Mouse (Mus musculus): Measurements from ENCODE around the gene Agpat3. TPM values are rescaled to one million over a fixed set of nuclear protein-coding genes. Genes with fewer than 3 reads are reported as not detected.

Gene Agpat3
- total and polyA plus RNA-seq, 2 experiments = 132 to 351 TPM

DNA sequence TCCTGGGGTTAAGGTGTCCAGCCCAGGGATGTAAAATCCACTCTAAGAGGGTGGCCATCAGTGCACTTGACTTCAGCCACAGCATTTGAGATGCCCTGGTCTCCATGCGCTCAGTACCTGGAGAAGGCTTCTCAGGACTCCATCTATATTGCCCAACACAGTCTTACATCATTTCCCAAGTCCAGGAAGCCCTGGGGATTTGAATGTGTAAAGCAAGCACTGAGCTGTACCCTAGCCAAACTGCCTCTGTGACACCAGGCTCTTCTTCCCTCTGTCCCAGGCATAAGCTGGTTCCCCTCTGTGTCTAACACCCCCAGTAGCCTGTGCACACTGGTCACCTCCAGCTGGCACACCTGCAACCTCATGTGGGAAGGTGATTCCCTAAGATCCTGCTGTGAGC is 10.2 kb downstream of the Agpat3 start:
- Histone ChIP-seq H3K27me3 (ENCODE audit: control insufficient read depth, insufficient read depth, low read length) (no peaks in the 10 kb centered on the region), H3K36me3 (ENCODE audit: control insufficient read depth, insufficient read depth, low read length) (no peaks in the 10 kb centered on the region), H3K4me3 (ENCODE audit: insufficient read depth, low read depth, low read length) (no peak overlapping the region), H3K79me2 (ENCODE audit: control insufficient read depth, insufficient read depth, low read length) (peaks cover 73% of the 10 kb centered on the region), H3K27ac (replicated peaks; ENCODE audit: insufficient read depth, low read depth, low read length) (no peak overlapping the region), H3K9ac (ENCODE audit: low read depth, low read length) (no peak overlapping the region), H3K4me1 (ENCODE audit: control insufficient read depth, insufficient read depth, low read length) (peaks cover 23% of the 10 kb centered on the region)
- TF ChIP-seq CTCF (IDR thresholded peaks at IDR 0.05; ENCODE audit: low read depth, low read length) = no peak
- 56% methylated on average over 1 of the region's 1 CpGs for WGBS
- DNase-seq (ENCODE audit: extremely low read depth, low read depth, low spot score) = no peak

DNA sequence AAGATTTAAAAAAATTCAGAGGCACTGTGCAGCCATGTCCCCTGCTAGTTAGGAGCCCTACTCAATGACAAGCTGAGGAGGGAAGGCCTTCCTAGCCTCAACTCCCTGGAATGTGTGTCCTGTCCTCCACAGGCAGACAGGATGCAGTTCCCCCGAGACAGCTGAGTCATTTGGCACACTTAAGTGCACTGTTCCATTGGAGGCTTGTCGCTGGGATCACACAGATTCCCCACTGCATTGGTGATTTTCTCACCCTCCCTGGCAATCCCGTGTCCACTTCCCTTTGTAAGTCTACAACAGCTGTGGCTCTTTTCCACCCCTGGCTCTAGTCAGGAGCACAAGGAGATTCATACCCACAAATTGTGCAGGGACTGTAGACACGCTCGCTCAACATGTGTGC is 14.1 kb downstream of the Agpat3 start:
- 45% methylated on average over 5 of the region's 5 CpGs for WGBS
- H3K4me3 ChIP-seq (ENCODE audit: insufficient read depth, low read depth, low read length) = no peak overlapping the region
- H3K36me3 ChIP-seq (ENCODE audit: control insufficient read depth, insufficient read depth, low read length) = no peaks in the 10 kb centered on the region
- no peak overlapping the region for H3K9ac ChIP-seq (ENCODE audit: low read depth, low read length)
- H3K27ac ChIP-seq (replicated peaks; ENCODE audit: insufficient read depth, low read depth, low read length) = no peak overlapping the region
- TF ChIP-seq CTCF (IDR thresholded peaks at IDR 0.05; ENCODE audit: low read depth, low read length) (no peak), POLR2A (IDR thresholded peaks at IDR 0.05; ENCODE audit: extremely low read depth, insufficient read depth, low read length) (no peak)
- no peaks in the 10 kb centered on the region for H3K27me3 ChIP-seq (ENCODE audit: control insufficient read depth, insufficient read depth, low read length)
- no peak for DNase-seq (ENCODE audit: extremely low read depth, low read depth, low spot score)
- peaks cover 13% of the 10 kb centered on the region for H3K4me1 ChIP-seq (ENCODE audit: control insufficient read depth, insufficient read depth, low read length)
- peaks cover 70% of the 10 kb centered on the region for H3K79me2 ChIP-seq (ENCODE audit: control insufficient read depth, insufficient read depth, low read length)

DNA sequence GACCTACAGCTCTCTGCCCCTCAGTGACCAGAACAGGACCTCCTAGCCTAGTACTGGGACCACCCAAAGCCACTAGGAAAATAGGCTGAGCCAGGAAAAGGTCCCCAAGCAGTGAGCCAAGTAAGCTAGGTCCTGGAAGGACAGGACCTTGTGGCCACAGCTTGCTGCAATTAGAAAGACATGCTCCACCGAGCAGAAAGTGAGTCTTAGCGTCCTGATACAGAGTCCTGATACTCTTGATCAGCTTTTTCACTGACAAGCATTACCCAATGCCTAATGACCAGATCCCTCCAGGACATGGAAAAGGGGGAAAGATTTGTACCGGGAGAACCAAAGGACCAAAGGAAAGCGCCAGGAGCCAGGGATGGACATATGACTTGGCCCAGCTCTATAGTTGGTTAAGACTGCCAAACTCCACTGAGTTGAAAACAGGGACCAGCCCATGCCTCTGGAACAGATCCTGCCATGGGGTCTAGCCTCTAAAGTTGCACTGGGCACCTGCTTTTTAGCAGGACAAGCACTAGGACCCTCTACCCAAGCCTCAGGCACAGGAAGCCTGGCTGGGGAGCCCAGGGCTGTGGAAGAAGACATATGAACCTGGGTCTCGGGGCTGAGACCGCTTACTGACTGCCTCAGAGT is 17.2 kb downstream of the Agpat3 start:
- Histone ChIP-seq H3K9ac (ENCODE audit: low read depth, low read length) (no peak overlapping the region), H3K27ac (replicated peaks; ENCODE audit: insufficient read depth, low read depth, low read length) (no peak overlapping the region), H3K4me3 (ENCODE audit: insufficient read depth, low read depth, low read length) (no peak overlapping the region), H3K27me3 (ENCODE audit: control insufficient read depth, insufficient read depth, low read length) (no peaks in the 10 kb centered on the region), H3K36me3 (ENCODE audit: control insufficient read depth, insufficient read depth, low read length) (peaks cover 1% of the 10 kb centered on the region; the same call in 1 of the 2 replicates), H3K79me2 (ENCODE audit: control insufficient read depth, insufficient read depth, low read length) (peaks cover 49% of the 10 kb centered on the region), H3K4me1 (ENCODE audit: control insufficient read depth, insufficient read depth, low read length) (peaks cover 10% of the 10 kb centered on the region)
- WGBS = 66% methylated on average over 6 of the region's 6 CpGs
- DNase-seq (ENCODE audit: extremely low read depth, low read depth, low spot score) = no peak
- TF ChIP-seq POLR2A (IDR thresholded peaks at IDR 0.05; ENCODE audit: extremely low read depth, insufficient read depth, low read length) (no peak), CTCF (IDR thresholded peaks at IDR 0.05; ENCODE audit: low read depth, low read length) (no peak)

DNA sequence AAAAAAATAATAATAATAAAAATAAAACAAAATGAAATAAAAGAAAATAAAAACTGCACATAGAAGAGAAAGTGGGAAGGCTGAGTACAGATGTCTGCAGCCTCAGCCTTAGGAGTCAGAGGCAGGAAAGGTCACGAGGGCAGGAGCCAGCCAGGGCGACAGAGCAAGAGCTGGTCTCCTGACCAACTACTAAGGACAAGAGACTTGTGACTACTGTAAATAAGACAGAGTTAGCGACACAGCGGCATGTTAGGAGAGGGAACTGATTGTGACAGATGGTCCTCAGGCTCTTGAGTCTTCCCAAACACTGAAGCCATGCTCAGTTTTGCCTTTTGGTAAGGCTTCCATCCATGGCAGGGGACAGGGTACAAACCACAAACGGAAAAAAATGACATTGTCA is 20.7 kb downstream of the Agpat3 start:
- Histone ChIP-seq H3K79me2 (ENCODE audit: control insufficient read depth, insufficient read depth, low read length) (peaks cover 37% of the 10 kb centered on the region; the same call in 1 of the 2 replicates), H3K27ac (replicated peaks; ENCODE audit: insufficient read depth, low read depth, low read length) (no peak overlapping the region), H3K4me1 (ENCODE audit: control insufficient read depth, insufficient read depth, low read length) (peaks cover 28% of the 10 kb centered on the region), H3K4me3 (ENCODE audit: insufficient read depth, low read depth, low read length) (no peak overlapping the region), H3K36me3 (ENCODE audit: control insufficient read depth, insufficient read depth, low read length) (peaks cover 5% of the 10 kb centered on the region; the same call in 1 of the 2 replicates), H3K27me3 (ENCODE audit: control insufficient read depth, insufficient read depth, low read length) (no peaks in the 10 kb centered on the region), H3K9ac (ENCODE audit: low read depth, low read length) (no peak overlapping the region)
- 40% methylated on average over 5 of the region's 5 CpGs for WGBS
- TF ChIP-seq POLR2A (IDR thresholded peaks at IDR 0.05; ENCODE audit: extremely low read depth, insufficient read depth, low read length) = no peak
- TF ChIP-seq CTCF (IDR thresholded peaks at IDR 0.05; ENCODE audit: low read depth, low read length) = no peak
- DNase-seq (ENCODE audit: extremely low read depth, low read depth, low spot score) = peak; percentile 42

DNA sequence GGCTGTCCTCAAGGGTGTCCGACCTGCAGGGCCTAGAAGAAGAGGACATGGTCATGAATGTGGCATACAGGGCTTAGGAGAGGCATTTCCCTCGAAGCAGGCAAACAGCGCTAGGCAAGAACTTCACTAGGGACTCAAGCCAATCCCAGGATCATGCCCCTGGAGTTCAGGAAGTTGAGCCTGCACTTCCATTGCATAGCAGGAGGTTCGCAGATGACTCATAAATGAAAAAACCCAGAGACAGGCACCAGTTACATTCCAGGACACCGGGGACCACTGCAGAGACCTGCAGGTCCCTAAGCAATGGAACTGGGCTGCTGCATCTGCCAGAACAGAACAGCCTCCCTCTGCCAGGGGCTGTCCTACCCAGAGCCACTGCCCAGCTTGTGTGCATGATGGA is 23.0 kb downstream of the Agpat3 start:
- H3K27ac ChIP-seq (replicated peaks; ENCODE audit: insufficient read depth, low read depth, low read length) = no peak overlapping the region
- H3K9ac ChIP-seq (ENCODE audit: low read depth, low read length) = no peak overlapping the region
- DNase-seq (ENCODE audit: extremely low read depth, low read depth, low spot score) = no peak
- TF ChIP-seq CTCF (IDR thresholded peaks at IDR 0.05; ENCODE audit: low read depth, low read length) (no peak), POLR2A (IDR thresholded peaks at IDR 0.05; ENCODE audit: extremely low read depth, insufficient read depth, low read length) (no peak)
- 63% methylated on average over 5 of the region's 5 CpGs for WGBS
- H3K79me2 ChIP-seq (ENCODE audit: control insufficient read depth, insufficient read depth, low read length) = peaks cover 30% of the 10 kb centered on the region; the same call in 1 of the 2 replicates
- H3K36me3 ChIP-seq (ENCODE audit: control insufficient read depth, insufficient read depth, low read length) = peaks cover 5% of the 10 kb centered on the region; the same call in 1 of the 2 replicates
- H3K4me1 ChIP-seq (ENCODE audit: control insufficient read depth, insufficient read depth, low read length) = peaks cover 34% of the 10 kb centered on the region
- H3K4me3 ChIP-seq (ENCODE audit: insufficient read depth, low read depth, low read length) = no peak overlapping the region
- H3K27me3 ChIP-seq (ENCODE audit: control insufficient read depth, insufficient read depth, low read length) = no peaks in the 10 kb centered on the region

DNA sequence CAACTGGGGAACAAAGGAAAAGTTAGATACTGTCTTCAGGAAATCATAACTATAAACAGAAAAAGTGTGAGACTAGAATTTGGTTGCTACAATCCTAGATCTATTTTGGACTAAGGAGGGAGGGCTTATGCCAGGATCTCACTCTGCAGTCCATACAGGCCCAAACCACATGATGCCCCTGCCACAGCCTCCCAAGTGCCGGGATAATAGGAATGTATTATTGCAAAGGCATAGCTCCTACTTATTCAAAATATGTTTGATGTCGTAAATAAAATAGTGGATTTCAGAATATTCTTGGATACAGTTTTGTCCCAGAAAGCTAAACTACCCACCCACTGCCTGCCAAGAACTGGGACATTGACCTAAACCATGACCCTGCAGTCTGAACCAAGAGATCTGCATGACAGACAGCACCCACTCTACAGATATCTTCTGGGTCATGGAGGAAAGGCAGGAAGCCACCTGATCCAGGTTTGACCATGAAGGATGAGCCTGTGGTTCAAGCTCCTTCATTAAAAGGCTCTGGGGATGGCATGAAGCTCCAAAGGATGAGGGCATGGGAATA is 24.2 kb downstream of the Agpat3 start:
- Histone ChIP-seq H3K27ac (replicated peaks; ENCODE audit: insufficient read depth, low read depth, low read length) (no peak overlapping the region; the same call in 1 of the 2 replicates), H3K36me3 (ENCODE audit: control insufficient read depth, insufficient read depth, low read length) (peaks cover 5% of the 10 kb centered on the region; the same call in 1 of the 2 replicates), H3K9ac (ENCODE audit: low read depth, low read length) (no peak overlapping the region), H3K4me1 (ENCODE audit: control insufficient read depth, insufficient read depth, low read length) (peaks cover 34% of the 10 kb centered on the region), H3K4me3 (ENCODE audit: insufficient read depth, low read depth, low read length) (no peak overlapping the region), H3K27me3 (ENCODE audit: control insufficient read depth, insufficient read depth, low read length) (no peaks in the 10 kb centered on the region), H3K79me2 (ENCODE audit: control insufficient read depth, insufficient read depth, low read length) (peaks cover 31% of the 10 kb centered on the region; the same call in 1 of the 2 replicates)
- peak; percentile 81 for DNase-seq (ENCODE audit: extremely low read depth, low read depth, low spot score)
- no peak for TF ChIP-seq CTCF (IDR thresholded peaks at IDR 0.05; ENCODE audit: low read depth, low read length)
- no peak for TF ChIP-seq POLR2A (IDR thresholded peaks at IDR 0.05; ENCODE audit: extremely low read depth, insufficient read depth, low read length)
- 21% methylated on average over 2 of the region's 2 CpGs for WGBS
